Mouse (Mus musculus) skeletal muscle tissue, adult 2 months (tissue): ENCODE data around the gene Gpx2.
"Not testable (repeated sequence)": the region's sequence is repeated elsewhere in the genome, so short reads cannot be mapped to it uniquely, and the experiment has no call there.

Source experiments
- DNase-seq: peaks from one replicate; pipeline ENCODE4 v3.0.0-alpha.2; 2012; ENCODE audit warnings: low read depth, low spot score

The Gpx2 gene

GRCm38 (mm10) chr12:76805056-76805811, 9.9 kb upstream of the Gpx2 start:
- no peak for DNase-seq

- peak; percentile 32 for DNase-seq
Measured at GRCm38 (mm10) chr12:76803700-76804252, 8.4 kb upstream of the Gpx2 start.

GRCm38 (mm10) chr12:76803028-76803427, 7.7 kb upstream of the Gpx2 start:
- DNase-seq = no peak

GRCm38 (mm10) chr12:76798008-76798720, 2.8 kb upstream of the Gpx2 start:
- no peak for DNase-seq

- no peak for DNase-seq
Measured at GRCm38 (mm10) chr12:76796938-76797539, 1.7 kb upstream of the Gpx2 start.

GRCm38 (mm10) chr12:76792540-76792939, 2.8 kb downstream of the Gpx2 start:
- DNase-seq = not testable (repeated sequence)

- no peak for DNase-seq
Measured at GRCm38 (mm10) chr12:76790446-76791084, 4.8 kb downstream of the Gpx2 start.

- DNase-seq = peak; percentile 65
Measured at GRCm38 (mm10) chr12:76784056-76784619, 11.2 kb downstream of the Gpx2 start.

GRCm38 (mm10) chr12:76780639-76781468, 14.5 kb downstream of the Gpx2 start:
- DNase-seq = no peak

GRCm38 (mm10) chr12:76779951-76780350, 15.4 kb downstream of the Gpx2 start:
- no peak for DNase-seq

- no peak for DNase-seq
Measured at GRCm38 (mm10) chr12:76778305-76779083, 16.9 kb downstream of the Gpx2 start.

- DNase-seq = no peak
Measured at GRCm38 (mm10) chr12:76777845-76778244, 17.5 kb downstream of the Gpx2 start.

- no peak for DNase-seq
Measured at GRCm38 (mm10) chr12:76776898-76777297, 18.5 kb downstream of the Gpx2 start.

- DNase-seq = no peak
Measured at GRCm38 (mm10) chr12:76775132-76775531, 20.2 kb downstream of the Gpx2 start.

GRCm38 (mm10) chr12:76774652-76775051, 20.7 kb downstream of the Gpx2 start:
- DNase-seq = no peak

GRCm38 (mm10) chr12:76771540-76771939, 23.8 kb downstream of the Gpx2 start:
- no peak for DNase-seq

GRCm38 (mm10) chr12:76770841-76771500, 24.4 kb downstream of the Gpx2 start:
- no peak for DNase-seq

- no peak for DNase-seq
Measured at GRCm38 (mm10) chr12:76765901-76766630, 29.3 kb downstream of the Gpx2 start.
